Mouse (Mus musculus): Measurements from ENCODE around the gene Gm26566. TPM values are rescaled to one million over a fixed set of nuclear protein-coding genes. Genes with fewer than 3 reads are reported as not detected.

Gm26566 gene
- polyA plus RNA-seq, 1 experiment from 2014 or later, result 0.81 TPM

GRCm38 (mm10) chr4:88718715-88719114, 2.9 kb upstream of the Gm26566 start:
- Histone ChIP-seq H3K9me3 (ENCODE audit: control insufficient read depth, low read length) (no peaks in the 10 kb centered on the region), H3K4me3 (ENCODE audit: low read length) (peak overlapping the region; percentile 31), H3K27ac (ENCODE audit: low read depth, low read length) (no peak overlapping the region), H3K9ac (ENCODE audit: low read depth, low read length) (peak overlapping the region; percentile 13; the same call in 1 of the 2 replicates), H3K4me1 (ENCODE audit: control insufficient read depth, insufficient read depth, low read length) (peaks cover 22% of the 10 kb centered on the region), H3K27me3 (ENCODE audit: control insufficient read depth, insufficient read depth, low read length) (no peaks in the 10 kb centered on the region), H3K4me2 (replicated peaks; ENCODE audit: low read depth, low read length) (peak overlapping the region; percentile 46), H3K36me3 (ENCODE audit: control insufficient read depth, insufficient read depth, low read length) (peaks cover 33% of the 10 kb centered on the region)
- 57% methylated on average over 1 of the region's 1 CpGs for WGBS
- no peak for ATAC-seq (ENCODE audit: low FRiP score, low TSS enrichment)

- no peak overlapping the region for H3K4me2 ChIP-seq (replicated peaks; ENCODE audit: low read depth, low read length)
- H3K27ac ChIP-seq (ENCODE audit: low read depth, low read length), result peak overlapping the region; percentile 38; the same call in 1 of the 2 replicates
- 46% methylated on average over 8 of the region's 8 CpGs for WGBS
Observed at GRCm38 (mm10) chr4:88723497-88724090, 2.0 kb downstream of the Gm26566 start.

GRCm38 (mm10) chr4:88726727-88727126, 5.1 kb downstream of the Gm26566 start:
- H3K27me3 ChIP-seq (ENCODE audit: control insufficient read depth, insufficient read depth, low read length), result no peaks in the 10 kb centered on the region

More at GRCm38 (mm10) chr4:88723497-88724090, 2.0 kb downstream of the Gm26566 start:
- Histone ChIP-seq H3K4me1 (ENCODE audit: control insufficient read depth, insufficient read depth, low read length) (peaks cover 20% of the 10 kb centered on the region), H3K9ac (ENCODE audit: low read depth, low read length) (no peak overlapping the region), H3K4me3 (ENCODE audit: low read length) (no peak overlapping the region), H3K27me3 (ENCODE audit: control insufficient read depth, insufficient read depth, low read length) (no peaks in the 10 kb centered on the region), H3K36me3 (ENCODE audit: control insufficient read depth, insufficient read depth, low read length) (peaks cover 14% of the 10 kb centered on the region; the same call in 1 of the 2 replicates), H3K9me3 (ENCODE audit: control insufficient read depth, low read length) (no peaks in the 10 kb centered on the region)
- no peak for ATAC-seq (ENCODE audit: low FRiP score, low TSS enrichment)

GRCm38 (mm10) chr4:88727324-88727723, 5.7 kb downstream of the Gm26566 start:
- Histone ChIP-seq H3K4me3 (ENCODE audit: low read length) (no peak overlapping the region), H3K9ac (ENCODE audit: low read depth, low read length) (no peak overlapping the region), H3K27ac (ENCODE audit: low read depth, low read length) (no peak overlapping the region), H3K9me3 (ENCODE audit: control insufficient read depth, low read length) (no peaks in the 10 kb centered on the region), H3K4me2 (replicated peaks; ENCODE audit: low read depth, low read length) (no peak overlapping the region), H3K27me3 (ENCODE audit: control insufficient read depth, insufficient read depth, low read length) (no peaks in the 10 kb centered on the region), H3K36me3 (ENCODE audit: control insufficient read depth, insufficient read depth, low read length) (no peaks in the 10 kb centered on the region), H3K4me1 (ENCODE audit: control insufficient read depth, insufficient read depth, low read length) (no peaks in the 10 kb centered on the region)
- no peak for ATAC-seq (ENCODE audit: low FRiP score, low TSS enrichment)
- 0% methylated on average over 1 of the region's 1 CpGs for WGBS

More at GRCm38 (mm10) chr4:88726727-88727126, 5.1 kb downstream of the Gm26566 start:
- no peak for ATAC-seq (ENCODE audit: low FRiP score, low TSS enrichment)
- H3K4me3 ChIP-seq (ENCODE audit: low read length), result no peak overlapping the region
- H3K4me1 ChIP-seq (ENCODE audit: control insufficient read depth, insufficient read depth, low read length), result no peaks in the 10 kb centered on the region
- 83% methylated on average over 6 of the region's 6 CpGs for WGBS
- H3K36me3 ChIP-seq (ENCODE audit: control insufficient read depth, insufficient read depth, low read length), result no peaks in the 10 kb centered on the region
- no peak overlapping the region for H3K27ac ChIP-seq (ENCODE audit: low read depth, low read length)
- no peak overlapping the region for H3K4me2 ChIP-seq (replicated peaks; ENCODE audit: low read depth, low read length)
- H3K9me3 ChIP-seq (ENCODE audit: control insufficient read depth, low read length), result no peaks in the 10 kb centered on the region
- H3K9ac ChIP-seq (ENCODE audit: low read depth, low read length), result no peak overlapping the region

- Histone ChIP-seq H3K27ac (ENCODE audit: low read depth, low read length) (no peak overlapping the region), H3K9ac (ENCODE audit: low read depth, low read length) (no peak overlapping the region), H3K36me3 (ENCODE audit: control insufficient read depth, insufficient read depth, low read length) (no peaks in the 10 kb centered on the region), H3K27me3 (ENCODE audit: control insufficient read depth, insufficient read depth, low read length) (no peaks in the 10 kb centered on the region), H3K9me3 (ENCODE audit: control insufficient read depth, low read length) (no peaks in the 10 kb centered on the region), H3K4me3 (ENCODE audit: low read length) (no peak overlapping the region), H3K4me2 (replicated peaks; ENCODE audit: low read depth, low read length) (no peak overlapping the region), H3K4me1 (ENCODE audit: control insufficient read depth, insufficient read depth, low read length) (no peaks in the 10 kb centered on the region)
- WGBS, result 0% methylated on average over 2 of the region's 2 CpGs
- 0 out of 2 replicates have a peak, but pooled peaks have one; percentile 43 for ATAC-seq (ENCODE audit: low FRiP score, low TSS enrichment)
Observed at GRCm38 (mm10) chr4:88738480-88738879, 16.9 kb downstream of the Gm26566 start.

- H3K4me3 ChIP-seq (ENCODE audit: low read length), result no peak overlapping the region
- H3K4me1 ChIP-seq (ENCODE audit: control insufficient read depth, insufficient read depth, low read length), result no peaks in the 10 kb centered on the region
- H3K27ac ChIP-seq (ENCODE audit: low read depth, low read length), result no peak overlapping the region
- no peaks in the 10 kb centered on the region for H3K27me3 ChIP-seq (ENCODE audit: control insufficient read depth, insufficient read depth, low read length)
- H3K4me2 ChIP-seq (replicated peaks; ENCODE audit: low read depth, low read length), result no peak overlapping the region
- no peaks in the 10 kb centered on the region for H3K9me3 ChIP-seq (ENCODE audit: control insufficient read depth, low read length)
- 91% methylated on average over 6 of the region's 6 CpGs for whole genome bisulfite sequencing
- no peak overlapping the region for H3K9ac ChIP-seq (ENCODE audit: low read depth, low read length)
- ATAC-seq (ENCODE audit: low FRiP score, low TSS enrichment), result no peak
- H3K36me3 ChIP-seq (ENCODE audit: control insufficient read depth, insufficient read depth, low read length), result no peaks in the 10 kb centered on the region
Observed at GRCm38 (mm10) chr4:88739036-88739435, 17.4 kb downstream of the Gm26566 start.

GRCm38 (mm10) chr4:88741426-88741825, 19.8 kb downstream of the Gm26566 start:
- Histone ChIP-seq H3K36me3 (ENCODE audit: control insufficient read depth, insufficient read depth, low read length) (no peaks in the 10 kb centered on the region), H3K9ac (ENCODE audit: low read depth, low read length) (no peak overlapping the region), H3K4me3 (ENCODE audit: low read length) (no peak overlapping the region), H3K9me3 (ENCODE audit: control insufficient read depth, low read length) (no peaks in the 10 kb centered on the region), H3K27ac (ENCODE audit: low read depth, low read length) (no peak overlapping the region), H3K27me3 (ENCODE audit: control insufficient read depth, insufficient read depth, low read length) (no peaks in the 10 kb centered on the region), H3K4me2 (replicated peaks; ENCODE audit: low read depth, low read length) (no peak overlapping the region), H3K4me1 (ENCODE audit: control insufficient read depth, insufficient read depth, low read length) (no peaks in the 10 kb centered on the region)
- 86% methylated on average over 4 of the region's 4 CpGs for WGBS
- ATAC-seq (ENCODE audit: low FRiP score, low TSS enrichment), result no peak

GRCm38 (mm10) chr4:88742771-88743371, 21.3 kb downstream of the Gm26566 start:
- Histone ChIP-seq H3K36me3 (ENCODE audit: control insufficient read depth, insufficient read depth, low read length) (no peaks in the 10 kb centered on the region), H3K9ac (ENCODE audit: low read depth, low read length) (no peak overlapping the region), H3K4me3 (ENCODE audit: low read length) (no peak overlapping the region), H3K27me3 (ENCODE audit: control insufficient read depth, insufficient read depth, low read length) (no peaks in the 10 kb centered on the region), H3K4me2 (replicated peaks; ENCODE audit: low read depth, low read length) (no peak overlapping the region), H3K27ac (ENCODE audit: low read depth, low read length) (no peak overlapping the region), H3K4me1 (ENCODE audit: control insufficient read depth, insufficient read depth, low read length) (no peaks in the 10 kb centered on the region), H3K9me3 (ENCODE audit: control insufficient read depth, low read length) (no peaks in the 10 kb centered on the region)
- no peak for ATAC-seq (ENCODE audit: low FRiP score, low TSS enrichment)
- 79% methylated on average over 7 of the region's 7 CpGs for whole genome bisulfite sequencing

GRCm38 (mm10) chr4:88744207-88744606, 22.6 kb downstream of the Gm26566 start:
- Histone ChIP-seq H3K9me3 (ENCODE audit: control insufficient read depth, low read length) (no peaks in the 10 kb centered on the region), H3K27ac (ENCODE audit: low read depth, low read length) (no peak overlapping the region), H3K27me3 (ENCODE audit: control insufficient read depth, insufficient read depth, low read length) (no peaks in the 10 kb centered on the region; the same call in 1 of the 2 replicates), H3K36me3 (ENCODE audit: control insufficient read depth, insufficient read depth, low read length) (no peaks in the 10 kb centered on the region), H3K9ac (ENCODE audit: low read depth, low read length) (no peak overlapping the region), H3K4me2 (replicated peaks; ENCODE audit: low read depth, low read length) (no peak overlapping the region), H3K4me3 (ENCODE audit: low read length) (no peak overlapping the region), H3K4me1 (ENCODE audit: control insufficient read depth, insufficient read depth, low read length) (no peaks in the 10 kb centered on the region)
- 63% methylated on average over 3 of the region's 3 CpGs for WGBS
- ATAC-seq (ENCODE audit: low FRiP score, low TSS enrichment), result no peak

Measured in kidney, embryonic 14.5 days (tissue).